Mouse (Mus musculus) ovary, adult 18-20 months (tissue): ENCODE measurements around the gene Fhdc1.

ENCODE experiments used
- DNase-seq: peaks from one replicate; pipeline ENCODE4 v3.0.0; 2022; ENCODE audit warnings: low spot score, mixed read lengths

Fhdc1 gene

GRCm38 (mm10) chr3:84431257-84431656 lies 49.0 kb downstream of the Fhdc1 start:
- DNase-seq: no peak

DNA sequence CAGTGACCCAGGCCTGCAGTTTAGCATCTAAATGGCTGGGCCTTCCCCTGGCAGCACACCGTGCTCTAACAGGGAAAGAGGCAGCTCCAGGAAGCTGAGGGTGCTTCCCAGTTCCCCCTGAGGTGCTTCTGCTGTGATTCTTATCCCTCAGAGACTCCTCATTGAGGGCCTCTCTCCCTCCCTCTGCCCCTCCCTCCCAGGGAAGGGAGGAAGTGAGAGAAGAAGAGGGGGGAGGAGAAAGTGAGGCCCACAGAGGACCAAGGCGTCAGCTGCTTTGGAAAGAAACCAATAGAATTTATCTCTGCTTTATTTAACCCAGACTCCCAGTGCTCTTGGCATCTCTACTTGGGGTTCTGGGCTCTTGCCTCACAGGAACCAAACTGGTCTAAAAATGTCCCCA lies 50.1 kb downstream of the Fhdc1 start:
- no peak for DNase-seq

- peak; percentile 33 for DNase-seq
These were observed 51.1 kb downstream of the Fhdc1 start for GRCm38 (mm10) chr3:84428994-84429725.

DNA sequence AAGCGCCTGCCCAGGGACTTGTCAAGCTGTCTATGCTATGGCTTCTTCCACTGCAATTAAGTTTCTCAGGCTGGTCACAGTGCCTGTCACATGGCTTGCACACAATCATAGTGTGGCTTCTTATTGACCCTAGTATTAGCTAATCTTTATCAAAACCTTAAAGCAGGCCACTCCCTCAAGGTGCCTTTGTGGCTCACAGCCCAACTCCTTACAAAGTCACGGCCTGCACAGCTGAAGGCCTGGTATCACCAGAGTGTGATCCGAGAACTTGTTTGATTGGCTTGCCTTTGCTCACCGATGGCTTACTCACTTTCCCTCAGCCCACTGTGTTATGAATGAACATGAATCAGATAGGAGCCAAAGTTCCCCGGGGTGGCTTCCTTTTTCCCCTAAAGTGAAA lies 52.5 kb downstream of the Fhdc1 start:
- no peak for DNase-seq

DNA sequence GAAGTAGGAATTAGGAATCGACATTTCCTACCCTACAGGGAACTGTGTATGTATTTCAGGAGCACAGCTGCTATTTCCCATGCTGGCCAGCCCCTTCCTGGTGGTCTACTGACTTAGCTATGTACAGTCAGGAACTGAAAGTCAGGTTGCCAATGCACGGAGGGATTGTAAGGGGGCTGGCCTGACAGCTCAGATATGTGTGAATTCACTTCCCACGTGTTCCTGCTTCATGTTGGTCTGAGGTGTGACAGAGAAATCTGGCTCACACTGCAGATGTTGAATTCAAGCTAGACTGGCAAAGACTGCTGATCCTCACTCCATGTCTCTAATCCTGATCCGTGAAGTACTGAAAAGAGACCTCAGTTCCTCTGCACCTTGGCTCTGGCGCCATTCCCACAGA lies 57.9 kb downstream of the Fhdc1 start:
- DNase-seq: no peak

GRCm38 (mm10) chr3:84413868-84414267 lies 66.4 kb downstream of the Fhdc1 start:
- no peak for DNase-seq

DNA sequence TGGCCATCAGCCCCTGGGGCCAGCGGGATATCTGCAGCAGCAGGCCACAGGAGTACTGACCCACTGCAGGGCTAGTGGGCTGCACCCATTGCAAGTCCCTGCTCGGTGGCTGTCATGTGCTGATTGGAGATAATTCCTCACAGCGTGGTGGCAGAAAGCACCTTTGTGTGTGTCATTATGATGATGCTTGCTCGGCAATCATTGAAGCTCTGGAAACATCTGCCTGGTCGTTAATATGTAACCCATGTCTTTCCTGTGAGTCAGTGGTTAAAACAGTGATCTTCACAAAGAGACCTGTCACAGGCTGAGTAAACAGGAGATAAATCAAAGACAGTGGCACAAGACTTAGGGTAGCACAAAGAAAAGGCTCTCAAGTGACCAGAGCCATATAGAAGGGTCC lies 67.3 kb downstream of the Fhdc1 start:
- DNase-seq: no peak

DNA sequence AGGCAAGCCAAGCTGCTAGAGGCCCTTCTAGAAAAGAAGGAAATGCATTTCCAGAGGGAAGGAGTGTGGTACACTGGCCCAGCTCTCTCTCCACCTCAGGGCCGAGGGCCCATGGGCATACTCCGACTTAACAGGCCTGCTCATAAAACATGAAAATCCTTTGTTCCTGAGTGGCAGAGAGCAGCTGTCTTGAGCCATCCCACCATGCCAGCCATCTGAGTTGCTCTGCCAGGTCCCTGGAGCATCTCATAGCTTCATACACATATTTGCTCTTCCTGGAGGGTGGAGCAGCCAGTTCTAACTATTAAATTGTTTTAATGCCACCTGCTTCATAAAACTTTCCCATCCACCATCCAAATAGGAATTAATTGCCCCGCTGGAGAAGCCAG lies 70.8 kb downstream of the Fhdc1 start:
- DNase-seq: no peak

DNA sequence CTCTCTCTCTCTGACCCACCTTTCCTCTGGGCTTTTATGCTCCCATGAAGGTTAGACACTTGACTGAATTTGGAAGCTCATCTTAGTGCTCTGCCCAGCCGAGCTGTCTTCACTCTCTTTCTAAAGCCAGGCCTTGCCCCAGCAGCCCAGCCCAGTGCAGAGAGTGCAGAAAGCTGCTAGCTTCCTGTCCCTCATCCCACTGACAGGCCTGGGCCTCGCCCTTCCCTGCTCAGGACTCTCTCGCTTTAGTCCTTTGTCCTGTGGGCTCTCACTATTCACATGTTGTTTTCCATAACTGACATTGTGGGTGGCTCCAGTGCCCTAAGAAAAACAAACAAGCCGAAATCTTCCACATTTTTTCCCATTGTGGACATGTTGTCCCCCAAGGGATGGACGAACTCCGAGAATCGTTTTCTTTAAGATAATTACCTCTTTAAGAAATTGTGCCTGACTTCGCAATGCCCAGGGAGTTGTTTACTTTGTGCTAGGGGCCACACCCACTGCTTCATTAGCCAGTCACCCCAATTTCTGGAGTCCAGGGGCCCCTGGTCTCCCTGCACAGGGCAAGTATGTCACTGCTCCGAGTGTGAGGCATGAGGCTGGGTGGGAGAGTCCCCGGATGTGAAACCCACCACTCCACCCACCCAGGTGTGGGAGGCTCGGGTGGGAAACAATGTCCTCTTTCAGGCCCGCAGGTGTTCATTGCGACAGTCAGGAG lies 71.3 kb downstream of the Fhdc1 start:
- no peak for DNase-seq

DNA sequence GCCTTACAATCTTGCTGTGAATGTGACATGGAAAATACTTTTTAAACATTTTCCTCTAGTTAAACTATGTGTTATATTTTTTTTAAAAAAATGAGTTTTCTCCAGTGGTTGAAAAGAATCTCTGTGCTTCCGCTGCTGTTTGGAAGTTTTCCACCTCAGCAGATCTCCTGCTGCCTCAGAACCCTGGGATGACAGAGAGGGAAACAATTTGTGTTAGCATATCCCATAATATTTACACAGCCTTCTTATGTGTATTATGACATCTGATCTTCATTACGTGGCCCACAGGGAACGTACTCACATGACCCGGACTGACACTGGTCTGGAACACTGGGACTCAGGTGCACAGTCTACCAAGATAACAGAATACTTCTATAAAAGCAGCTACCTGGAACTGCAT lies 74.7 kb downstream of the Fhdc1 start:
- DNase-seq: no peak

GRCm38 (mm10) chr3:84403389-84403788 lies 76.8 kb downstream of the Fhdc1 start:
- DNase-seq: no peak

GRCm38 (mm10) chr3:84402716-84403115 lies 77.5 kb downstream of the Fhdc1 start:
- no peak for DNase-seq

DNA sequence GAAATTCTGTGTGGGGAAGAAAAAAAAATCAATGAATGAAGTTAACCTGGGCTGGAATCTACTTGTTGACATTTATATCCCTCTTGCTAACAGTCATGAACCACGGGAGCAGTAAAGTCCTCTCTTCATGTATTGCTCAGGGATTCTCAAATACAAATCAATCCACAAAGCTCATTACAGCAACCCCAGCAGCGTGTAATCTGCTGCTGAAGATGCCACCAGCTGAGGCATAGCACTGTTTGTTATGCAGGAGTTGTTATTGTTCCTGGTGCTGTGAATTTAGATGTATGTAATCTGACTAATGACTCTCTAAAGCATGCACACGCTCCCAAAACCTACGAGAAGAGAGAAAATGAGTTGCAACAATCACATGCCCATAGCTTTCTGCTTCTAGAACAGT lies 82.3 kb downstream of the Fhdc1 start:
- DNase-seq: no peak

DNA sequence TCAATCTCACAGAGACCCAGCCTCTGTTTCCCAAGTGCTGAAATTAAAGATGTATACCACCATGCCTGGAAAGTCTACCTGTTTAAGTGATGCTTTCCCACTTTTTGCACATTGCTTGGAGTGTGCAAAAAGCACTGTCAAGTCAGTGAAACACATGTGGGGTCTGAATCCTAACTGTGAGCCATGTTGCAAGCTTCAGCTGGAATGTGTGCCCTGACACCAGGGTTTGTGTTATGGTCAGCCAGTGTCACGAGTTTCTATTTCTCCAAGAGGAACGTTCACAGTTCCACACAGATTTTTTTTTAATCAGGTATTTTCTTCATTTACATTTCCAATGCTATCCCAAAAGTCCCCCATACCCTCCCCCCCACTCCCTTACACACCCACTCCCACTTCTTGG lies 84.0 kb downstream of the Fhdc1 start:
- no peak for DNase-seq

DNA sequence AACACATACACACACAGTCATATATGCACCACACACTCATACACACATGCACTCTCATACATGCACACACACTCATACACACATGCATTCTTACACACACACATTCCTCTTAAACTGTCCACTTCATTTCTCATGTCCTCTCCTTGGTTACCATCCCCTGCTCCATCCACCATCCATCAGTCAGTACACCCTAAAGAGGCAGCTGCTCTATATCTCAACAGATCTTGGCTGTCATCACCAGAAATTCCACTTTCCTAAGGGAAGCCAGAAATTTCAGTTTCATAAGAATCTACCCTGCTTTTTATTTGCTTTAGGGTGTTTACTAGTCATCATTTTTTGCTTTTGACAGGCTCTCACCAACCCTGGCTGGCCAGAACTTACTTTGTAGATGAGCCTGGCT lies 84.4 kb downstream of the Fhdc1 start:
- no peak for DNase-seq

DNA sequence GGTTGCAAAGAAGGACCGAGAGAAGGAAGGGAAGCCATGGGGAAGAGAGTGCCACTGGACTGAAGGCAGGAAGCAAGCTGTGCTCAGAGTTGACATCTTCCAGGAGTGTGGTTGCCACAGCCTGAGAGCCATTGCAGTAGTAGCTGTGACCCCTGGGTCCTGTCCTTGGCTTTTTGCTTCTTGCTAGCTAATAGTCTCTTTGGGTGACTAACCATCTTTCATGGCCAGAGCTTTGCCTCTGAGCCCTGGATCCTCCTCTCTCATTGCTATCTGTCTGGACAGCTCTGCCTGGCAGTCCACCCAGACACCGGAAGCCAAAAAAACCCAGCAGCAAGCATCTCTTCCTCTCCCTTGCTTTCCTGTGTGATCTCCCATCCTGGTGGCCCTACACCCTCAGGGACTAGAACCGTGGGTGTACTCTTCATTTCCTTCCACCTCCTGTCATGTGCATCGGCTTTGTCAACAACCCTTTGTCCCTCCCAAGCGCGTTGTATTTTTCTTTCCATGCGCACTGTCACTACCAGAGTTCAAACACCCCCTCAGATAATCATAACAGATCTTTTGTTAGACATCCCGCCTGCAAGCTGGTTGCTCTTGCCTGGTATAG lies 85.3 kb downstream of the Fhdc1 start:
- DNase-seq: no peak
